Mouse (Mus musculus): ENCODE measurements around the gene Adgre5.

DNA sequence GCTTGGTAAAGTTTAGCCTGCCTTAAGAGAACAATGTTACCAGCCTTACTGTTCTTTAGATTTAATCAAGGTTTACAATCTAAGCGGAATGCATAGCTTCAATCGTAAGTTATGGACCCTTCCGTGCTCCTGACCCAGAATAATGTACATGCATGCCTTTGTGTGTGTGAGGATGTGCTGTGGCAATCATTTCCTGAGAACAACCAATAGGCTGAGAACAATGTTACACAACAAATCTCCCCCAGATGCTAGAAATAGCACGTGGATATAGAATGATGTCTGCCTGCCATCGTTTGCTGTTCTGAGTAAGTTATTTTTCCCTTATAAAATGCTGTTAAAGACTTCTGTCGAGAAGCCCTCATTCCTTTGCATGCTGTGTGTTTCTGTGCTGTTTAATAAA lies 8.2 kb downstream of the Adgre5 start:
- TF ChIP-seq CTCF (IDR thresholded peaks at IDR 0.05; ENCODE audit: borderline replicate concordance, extremely low read depth, insufficient read depth, insufficient read length): no peak
- TF ChIP-seq POLR2A (IDR thresholded peaks at IDR 0.05; ENCODE audit: borderline replicate concordance, extremely low read depth, insufficient read depth, insufficient read length, poor library complexity, severe bottlenecking): no peak

Data from brain, embryonic 14.5 days (tissue).